Mouse (Mus musculus): ENCODE results near the gene Dmrtc1a. TPM values are rescaled to one million over a fixed set of nuclear protein-coding genes. Genes with fewer than 3 reads are reported as not detected.

The Dmrtc1a gene
- 0.19 TPM for polyA plus RNA-seq (2014; fragmentation: Illumina TruSeq; extraction: RNeasy Lipid Tissue Mini Kit (QIAGEN cat#74804); ENCODE audit: insufficient read depth, low read depth, low replicate concordance)

GRCm38 (mm10) chrX:102908587-102908986 is at the start of gene Dmrtc1a, which contains the start of gene 1700011M02Rik:
Dmrtc1a (minus strand) TSS chrX:102908687.
1700011M02Rik (plus strand) TSS chrX:102908905.

GRCm38 (mm10) chrX:102928072-102928471 is 19.6 kb upstream of the Dmrtc1a start, which contains the start of gene 1700018G05Rik:
1700018G05Rik (plus strand) TSS chrX:102928372.

GRCm38 (mm10) chrX:102867871-102868270 is 40.6 kb downstream of the Dmrtc1a start, which contains the start of gene 1700031F05Rik:
1700031F05Rik (minus strand) TSS chrX:102867971.

GRCm38 (mm10) chrX:102854516-102854915 is 54.0 kb downstream of the Dmrtc1a start, which contains the start of gene Dmrtc1c2:
Dmrtc1c2 (minus strand) TSS chrX:102854616.

Other genes with a start within 250 kb of the Dmrtc1a start
- not detected for gene Gm3880, start 221.7 kb downstream of the Dmrtc1a start, polyA plus RNA-seq (2014; fragmentation: Illumina TruSeq; extraction: RNeasy Lipid Tissue Mini Kit (QIAGEN cat#74804); ENCODE audit: insufficient read depth, low read depth, low replicate concordance)
- not detected for gene Gm9112, start 201.1 kb downstream of the Dmrtc1a start, polyA plus RNA-seq (2014; fragmentation: Illumina TruSeq; extraction: RNeasy Lipid Tissue Mini Kit (QIAGEN cat#74804); ENCODE audit: insufficient read depth, low read depth, low replicate concordance)
- not detected for gene Dmrtc1b, start 200.8 kb downstream of the Dmrtc1a start, polyA plus RNA-seq (2014; fragmentation: Illumina TruSeq; extraction: RNeasy Lipid Tissue Mini Kit (QIAGEN cat#74804); ENCODE audit: insufficient read depth, low read depth, low replicate concordance)
- not detected for gene Dmrtc1c1, start 105.7 kb downstream of the Dmrtc1a start, polyA plus RNA-seq (2014; fragmentation: Illumina TruSeq; extraction: RNeasy Lipid Tissue Mini Kit (QIAGEN cat#74804); ENCODE audit: insufficient read depth, low read depth, low replicate concordance)
- gene Dmrtc1c2, start 54.1 kb downstream of the Dmrtc1a start, polyA plus RNA-seq (2014; fragmentation: Illumina TruSeq; extraction: RNeasy Lipid Tissue Mini Kit (QIAGEN cat#74804); ENCODE audit: insufficient read depth, low read depth, low replicate concordance): not detected
- not detected for gene 1700031F05Rik, start 40.7 kb downstream of the Dmrtc1a start, polyA plus RNA-seq (2014; fragmentation: Illumina TruSeq; extraction: RNeasy Lipid Tissue Mini Kit (QIAGEN cat#74804); ENCODE audit: insufficient read depth, low read depth, low replicate concordance)
- gene 1700011M02Rik, start 218 bp upstream of the Dmrtc1a start, polyA plus RNA-seq (2014; fragmentation: Illumina TruSeq; extraction: RNeasy Lipid Tissue Mini Kit (QIAGEN cat#74804); ENCODE audit: insufficient read depth, low read depth, low replicate concordance): not detected
- gene 1700018G05Rik, start 19.7 kb upstream of the Dmrtc1a start, polyA plus RNA-seq (2014; fragmentation: Illumina TruSeq; extraction: RNeasy Lipid Tissue Mini Kit (QIAGEN cat#74804); ENCODE audit: insufficient read depth, low read depth, low replicate concordance): not detected